Mouse (Mus musculus) stomach, embryonic 16.5 days (tissue): ENCODE data around the gene Primpol. TPM values are rescaled to one million over a fixed set of nuclear protein-coding genes. Genes with fewer than 3 reads are reported as not detected.
A peak's percentile ranks its signal among the peaks of the same experiment; 100 is the strongest.

ENCODE experiments used
- ATAC-seq: fragments of 200-750 bp; cut with Nextera tagmentation; 2 replicates; pipeline ENCODE4 v1.8.0; 2017; ENCODE audit warnings: moderate number of reproducible peaks, moderate TSS enrichment; ENCODE audit not compliant: insufficient read depth, low FRiP score
- H3K27ac ChIP-seq: fragments of 300-500 bp; sonication (generic); 2 replicates; pipeline ENCODE4 v1.5.1; 2014; ENCODE audit warnings: low read length
- H3K27me3 ChIP-seq: fragments of 300-500 bp; sonication (generic); 2 replicates; pipeline ENCODE4 v1.6.1; 2014; ENCODE audit warnings: low read length, control low read depth, mixed read lengths; ENCODE audit not compliant: control insufficient read depth, insufficient read depth
- H3K36me3 ChIP-seq: fragments of 300-500 bp; sonication (generic); 2 replicates; pipeline ENCODE4 v1.6.1; 2014; ENCODE audit warnings: low read length; ENCODE audit not compliant: control insufficient read depth, insufficient read depth
- H3K4me1 ChIP-seq: fragments of 300-500 bp; sonication (generic); 2 replicates; pipeline ENCODE4 v1.6.1; 2014; ENCODE audit warnings: low read length, control low read depth, mixed read lengths; ENCODE audit not compliant: control insufficient read depth, insufficient read depth
- H3K4me2 ChIP-seq: fragments of 300-500 bp; sonication (generic); 2 replicates; pipeline ENCODE4 v1.6.1; 2014; ENCODE audit warnings: low read depth, low read length, mixed read lengths
- H3K4me3 ChIP-seq: fragments of 300-500 bp; sonication (generic); replicated peaks from 2 replicates; pipeline ENCODE4 v1.5.1; 2014; ENCODE audit warnings: mild to moderate bottlenecking, low read length
- H3K9ac ChIP-seq: fragments of 300-500 bp; sonication (generic); 2 replicates; pipeline ENCODE4 v1.6.1; 2014; ENCODE audit warnings: low read length
- H3K9me3 ChIP-seq: fragments of 300-500 bp; sonication (generic); replicated peaks from 2 replicates; pipeline ENCODE4 v1.6.1; 2016; ENCODE audit warnings: low read length, control low read depth; ENCODE audit not compliant: control insufficient read depth
- WGBS: fragments of 180-500 bp; shearing (Covaris S2); extraction: QIAGEN DNeasy Blood & Tissue Kit; methylation state at CpG from one replicate; pipeline ENCODE4 v1.1.7; 2014; 5-methylcytosine and 5-hydroxymethylcytosine counted together
- polyA plus RNA-seq: library from polyadenylated mRNA; unstranded; fragments of >200 nt; fragmentation: Nextera tagmentation; extraction: Ambion mirVana; gene quantifications from 2 replicates; pipeline ENCODE4 v1.2.1, GENCODE M21; 2015

Primpol gene
- polyA plus RNA-seq, 1 experiment from 2014 or later, result 14.6 TPM

- no peaks in the 10 kb centered on the region for H3K27me3 ChIP-seq
- H3K4me2 ChIP-seq, result no peak overlapping the region
- H3K27ac ChIP-seq, result peak overlapping the region; percentile 4; the same call in 1 of the 2 replicates
- H3K9ac ChIP-seq, result no peak overlapping the region
- H3K36me3 ChIP-seq, result no peaks in the 10 kb centered on the region
- H3K4me1 ChIP-seq, result peaks cover 14% of the 10 kb centered on the region
- no peak overlapping the region for H3K4me3 ChIP-seq
- WGBS, result 40% methylated on average over 4 of the region's 4 CpGs
- H3K9me3 ChIP-seq, result no peaks in the 10 kb centered on the region
- no peak for ATAC-seq
Measured at GRCm38 (mm10) chr8:46613377-46613776, 3.6 kb downstream of the Primpol start.

- no peaks in the 10 kb centered on the region for H3K27me3 ChIP-seq
- no peak for ATAC-seq
- H3K4me3 ChIP-seq, result no peak overlapping the region
- peaks cover 10% of the 10 kb centered on the region; the same call in 1 of the 2 replicates for H3K4me1 ChIP-seq
- H3K9ac ChIP-seq, result no peak overlapping the region
- H3K36me3 ChIP-seq, result no peaks in the 10 kb centered on the region
- WGBS, result 66% methylated on average over 4 of the region's 4 CpGs
- peak overlapping the region; percentile 19; the same call in 1 of the 2 replicates for H3K27ac ChIP-seq
- H3K4me2 ChIP-seq, result no peak overlapping the region
- no peaks in the 10 kb centered on the region for H3K9me3 ChIP-seq
Measured at GRCm38 (mm10) chr8:46612913-46613312, 4.1 kb downstream of the Primpol start.

- no peaks in the 10 kb centered on the region for H3K9me3 ChIP-seq
- H3K4me2 ChIP-seq, result no peak overlapping the region
- H3K4me3 ChIP-seq, result no peak overlapping the region
- H3K27me3 ChIP-seq, result no peaks in the 10 kb centered on the region
- H3K4me1 ChIP-seq, result peaks cover 10% of the 10 kb centered on the region; the same call in 1 of the 2 replicates
- H3K36me3 ChIP-seq, result no peaks in the 10 kb centered on the region
- ATAC-seq, result no peak
- H3K9ac ChIP-seq, result no peak overlapping the region
- peak overlapping the region; percentile 30; the same call in 1 of the 2 replicates for H3K27ac ChIP-seq
- whole genome bisulfite sequencing, result 71% methylated on average over 8 of the region's 8 CpGs
Measured at GRCm38 (mm10) chr8:46611557-46611956, 5.5 kb downstream of the Primpol start.

GRCm38 (mm10) chr8:46606930-46607329, 10.1 kb downstream of the Primpol start:
- no peaks in the 10 kb centered on the region for H3K9me3 ChIP-seq
- WGBS, result 61% methylated on average over 1 of the region's 1 CpGs
- H3K27ac ChIP-seq, result no peak overlapping the region
- H3K4me2 ChIP-seq, result no peak overlapping the region
- peaks cover 3% of the 10 kb centered on the region; the same call in 1 of the 2 replicates for H3K36me3 ChIP-seq
- ATAC-seq, result no peak
- H3K9ac ChIP-seq, result no peak overlapping the region
- no peak overlapping the region for H3K4me3 ChIP-seq
- no peaks in the 10 kb centered on the region for H3K27me3 ChIP-seq
- no peaks in the 10 kb centered on the region for H3K4me1 ChIP-seq

- no peak overlapping the region for H3K4me3 ChIP-seq
- no peaks in the 10 kb centered on the region for H3K9me3 ChIP-seq
- H3K4me1 ChIP-seq, result no peaks in the 10 kb centered on the region; the same call in 1 of the 2 replicates
- WGBS, result 79% methylated on average over 5 of the region's 5 CpGs
- ATAC-seq, result no peak
- no peak overlapping the region for H3K9ac ChIP-seq
- H3K36me3 ChIP-seq, result peaks cover 3% of the 10 kb centered on the region; the same call in 1 of the 2 replicates
- no peak overlapping the region for H3K27ac ChIP-seq
- H3K4me2 ChIP-seq, result no peak overlapping the region
- no peaks in the 10 kb centered on the region for H3K27me3 ChIP-seq
Measured at GRCm38 (mm10) chr8:46603587-46603986, 13.4 kb downstream of the Primpol start.

- Histone ChIP-seq H3K4me2 (no peak overlapping the region), H3K27me3 (no peaks in the 10 kb centered on the region), H3K36me3 (peaks cover 3% of the 10 kb centered on the region; the same call in 1 of the 2 replicates), H3K27ac (no peak overlapping the region), H3K4me1 (no peaks in the 10 kb centered on the region; the same call in 1 of the 2 replicates), H3K4me3 (no peak overlapping the region), H3K9ac (no peak overlapping the region), H3K9me3 (no peaks in the 10 kb centered on the region)
- no peak for ATAC-seq
- WGBS, result 56% methylated on average over 10 of the region's 10 CpGs
Measured at GRCm38 (mm10) chr8:46600959-46601707, 15.9 kb downstream of the Primpol start.

GRCm38 (mm10) chr8:46599314-46599904, 17.6 kb downstream of the Primpol start:
- no peaks in the 10 kb centered on the region for H3K36me3 ChIP-seq
- ATAC-seq, result no peak
- H3K27me3 ChIP-seq, result no peaks in the 10 kb centered on the region
- no peak overlapping the region for H3K4me3 ChIP-seq
- H3K9me3 ChIP-seq, result no peaks in the 10 kb centered on the region
- H3K9ac ChIP-seq, result no peak overlapping the region
- H3K4me2 ChIP-seq, result no peak overlapping the region
- no peaks in the 10 kb centered on the region; the same call in 1 of the 2 replicates for H3K4me1 ChIP-seq
- H3K27ac ChIP-seq, result no peak overlapping the region
- 84% methylated on average over 7 of the region's 7 CpGs for WGBS

GRCm38 (mm10) chr8:46598753-46599152, 18.3 kb downstream of the Primpol start:
- H3K27me3 ChIP-seq, result no peaks in the 10 kb centered on the region
- no peaks in the 10 kb centered on the region; the same call in 1 of the 2 replicates for H3K4me1 ChIP-seq
- no peak overlapping the region for H3K9ac ChIP-seq
- H3K9me3 ChIP-seq, result no peaks in the 10 kb centered on the region
- WGBS, result 92% methylated on average over 5 of the region's 5 CpGs
- H3K4me3 ChIP-seq, result no peak overlapping the region
- no peaks in the 10 kb centered on the region for H3K36me3 ChIP-seq
- H3K27ac ChIP-seq, result no peak overlapping the region
- no peak for ATAC-seq
- no peak overlapping the region for H3K4me2 ChIP-seq

- ATAC-seq, result no peak
Measured at GRCm38 (mm10) chr8:46598114-46598513, 18.9 kb downstream of the Primpol start.

More at GRCm38 (mm10) chr8:46598114-46598513, 18.9 kb downstream of the Primpol start:
- Histone ChIP-seq H3K4me1 (no peaks in the 10 kb centered on the region; the same call in 1 of the 2 replicates), H3K4me2 (no peak overlapping the region), H3K9me3 (no peaks in the 10 kb centered on the region), H3K4me3 (no peak overlapping the region), H3K27me3 (no peaks in the 10 kb centered on the region), H3K27ac (no peak overlapping the region), H3K36me3 (no peaks in the 10 kb centered on the region), H3K9ac (no peak overlapping the region)
- WGBS, result 78% methylated on average over 2 of the region's 2 CpGs
